Mouse (Mus musculus): ENCODE results near the gene Tll2. TPM values are rescaled to one million over a fixed set of nuclear protein-coding genes. Genes with fewer than 3 reads are reported as not detected.

Tll2 gene
- polyA plus RNA-seq, 1 experiment from 2014 or later: 0.89 TPM

GRCm38 (mm10) chr19:41152016-41152370 lies 54.6 kb downstream of the Tll2 start:
- WGBS: 85% methylated on average over 3 of the region's 3 CpGs
- no peak overlapping the region for H3K4me3 ChIP-seq
- no peaks in the 10 kb centered on the region for H3K36me3 ChIP-seq (ENCODE audit: poor library complexity, severe bottlenecking)
- no peaks in the 10 kb centered on the region for H3K4me1 ChIP-seq
- ATAC-seq: no peak
- no peak overlapping the region for H3K9ac ChIP-seq
- no peak overlapping the region for H3K4me2 ChIP-seq
- H3K27ac ChIP-seq: no peak overlapping the region
- H3K27me3 ChIP-seq: 0 out of 2 replicates have a peak, but pooled peaks cover 3% of the 10 kb centered on the region
- peaks cover 6% of the 10 kb centered on the region for H3K9me3 ChIP-seq (replicated peaks)

GRCm38 (mm10) chr19:41151321-41152015 lies 55.2 kb downstream of the Tll2 start:
- no peak overlapping the region for H3K9ac ChIP-seq
- WGBS: 83% methylated on average over 7 of the region's 7 CpGs
- ATAC-seq: no peak
- peaks cover 6% of the 10 kb centered on the region for H3K9me3 ChIP-seq (replicated peaks)
- no peak overlapping the region for H3K27ac ChIP-seq
- no peaks in the 10 kb centered on the region for H3K36me3 ChIP-seq (ENCODE audit: poor library complexity, severe bottlenecking)
- no peak overlapping the region for H3K4me3 ChIP-seq
- H3K4me2 ChIP-seq: no peak overlapping the region
- H3K27me3 ChIP-seq: 0 out of 2 replicates have a peak, but pooled peaks cover 3% of the 10 kb centered on the region
- H3K4me1 ChIP-seq: no peaks in the 10 kb centered on the region

GRCm38 (mm10) chr19:41140961-41141360 lies 65.7 kb downstream of the Tll2 start:
- ATAC-seq: no peak
- 86% methylated on average over 8 of the region's 8 CpGs for WGBS
- H3K36me3 ChIP-seq (ENCODE audit: poor library complexity, severe bottlenecking): no peaks in the 10 kb centered on the region
- no peak overlapping the region for H3K4me3 ChIP-seq
- no peaks in the 10 kb centered on the region for H3K9me3 ChIP-seq (replicated peaks)
- 0 out of 2 replicates have a peak, but pooled peaks cover 5% of the 10 kb centered on the region for H3K27me3 ChIP-seq
- no peak overlapping the region for H3K27ac ChIP-seq
- H3K9ac ChIP-seq: no peak overlapping the region
- no peaks in the 10 kb centered on the region for H3K4me1 ChIP-seq
- H3K4me2 ChIP-seq: no peak overlapping the region

- WGBS: 58% methylated on average over 4 of the region's 4 CpGs
- Histone ChIP-seq H3K4me1 (no peaks in the 10 kb centered on the region), H3K27me3 (0 out of 2 replicates have a peak, but pooled peaks cover 5% of the 10 kb centered on the region), H3K4me2 (no peak overlapping the region), H3K4me3 (no peak overlapping the region), H3K9me3 (replicated peaks) (no peaks in the 10 kb centered on the region), H3K27ac (no peak overlapping the region), H3K36me3 (ENCODE audit: poor library complexity, severe bottlenecking) (no peaks in the 10 kb centered on the region), H3K9ac (no peak overlapping the region)
- no peak for ATAC-seq
These were observed 67.0 kb downstream of the Tll2 start for GRCm38 (mm10) chr19:41139629-41140028.

GRCm38 (mm10) chr19:41123009-41123408 lies 83.6 kb downstream of the Tll2 start:
- H3K9me3 ChIP-seq (replicated peaks): no peaks in the 10 kb centered on the region
- no peak overlapping the region for H3K9ac ChIP-seq
- 0 out of 2 replicates have a peak, but pooled peaks cover 5% of the 10 kb centered on the region for H3K27me3 ChIP-seq
- no peaks in the 10 kb centered on the region for H3K36me3 ChIP-seq (ENCODE audit: poor library complexity, severe bottlenecking)
- H3K4me1 ChIP-seq: 0 out of 2 replicates have a peak, but pooled peaks cover 3% of the 10 kb centered on the region
- no peak overlapping the region for H3K4me3 ChIP-seq
- H3K4me2 ChIP-seq: no peak overlapping the region
- ATAC-seq: no peak
- 18% methylated on average over 3 of the region's 3 CpGs for WGBS
- H3K27ac ChIP-seq: no peak overlapping the region

GRCm38 (mm10) chr19:41119924-41120323 lies 86.7 kb downstream of the Tll2 start:
- Histone ChIP-seq H3K36me3 (ENCODE audit: poor library complexity, severe bottlenecking) (no peaks in the 10 kb centered on the region), H3K4me1 (peaks cover 10% of the 10 kb centered on the region), H3K27ac (no peak overlapping the region), H3K4me2 (no peak overlapping the region), H3K9me3 (replicated peaks) (no peaks in the 10 kb centered on the region), H3K4me3 (no peak overlapping the region), H3K27me3 (0 out of 2 replicates have a peak, but pooled peaks cover 8% of the 10 kb centered on the region), H3K9ac (no peak overlapping the region)
- no peak for ATAC-seq
- WGBS: 82% methylated on average over 13 of the region's 13 CpGs

- H3K36me3 ChIP-seq (ENCODE audit: poor library complexity, severe bottlenecking): no peaks in the 10 kb centered on the region
- H3K27me3 ChIP-seq: 0 out of 2 replicates have a peak, but pooled peaks cover 8% of the 10 kb centered on the region
- ATAC-seq: no peak
- WGBS: 74% methylated on average over 6 of the region's 6 CpGs
- no peak overlapping the region for H3K4me3 ChIP-seq
- no peaks in the 10 kb centered on the region for H3K9me3 ChIP-seq (replicated peaks)
- peaks cover 24% of the 10 kb centered on the region for H3K4me1 ChIP-seq
- H3K4me2 ChIP-seq: no peak overlapping the region
- no peak overlapping the region for H3K9ac ChIP-seq
- H3K27ac ChIP-seq: no peak overlapping the region
These were observed 88.3 kb downstream of the Tll2 start for GRCm38 (mm10) chr19:41118346-41118745.

- Histone ChIP-seq H3K4me2 (no peak overlapping the region), H3K4me1 (peaks cover 31% of the 10 kb centered on the region), H3K4me3 (no peak overlapping the region), H3K27ac (no peak overlapping the region), H3K27me3 (0 out of 2 replicates have a peak, but pooled peaks cover 8% of the 10 kb centered on the region), H3K36me3 (ENCODE audit: poor library complexity, severe bottlenecking) (no peaks in the 10 kb centered on the region), H3K9me3 (replicated peaks) (no peaks in the 10 kb centered on the region), H3K9ac (no peak overlapping the region)
- 71% methylated on average over 4 of the region's 4 CpGs for WGBS
- ATAC-seq: no peak; the same call in 1 of the 2 replicates
These were observed 89.3 kb downstream of the Tll2 start for GRCm38 (mm10) chr19:41117334-41117733.

GRCm38 (mm10) chr19:41114611-41115010 lies 92.0 kb downstream of the Tll2 start:
- Histone ChIP-seq H3K4me2 (peak overlapping the region; percentile 33; the same call in 1 of the 2 replicates), H3K4me1 (peaks cover 42% of the 10 kb centered on the region), H3K9me3 (replicated peaks) (no peaks in the 10 kb centered on the region), H3K27ac (peak overlapping the region; percentile 36; the same call in 1 of the 2 replicates), H3K27me3 (peaks cover 21% of the 10 kb centered on the region; the same call in 1 of the 2 replicates), H3K36me3 (ENCODE audit: poor library complexity, severe bottlenecking) (no peaks in the 10 kb centered on the region), H3K4me3 (no peak overlapping the region), H3K9ac (no peak overlapping the region)
- ATAC-seq: peak; percentile 65
- WGBS: under 1% methylated on average over 5 of the region's 5 CpGs

- Histone ChIP-seq H3K4me2 (peak overlapping the region; percentile 33; the same call in 1 of the 2 replicates), H3K36me3 (ENCODE audit: poor library complexity, severe bottlenecking) (no peaks in the 10 kb centered on the region), H3K9me3 (replicated peaks) (no peaks in the 10 kb centered on the region), H3K4me3 (no peak overlapping the region), H3K4me1 (peaks cover 48% of the 10 kb centered on the region), H3K27ac (peak overlapping the region; percentile 36; the same call in 1 of the 2 replicates), H3K27me3 (peaks cover 20% of the 10 kb centered on the region; the same call in 1 of the 2 replicates), H3K9ac (no peak overlapping the region)
- peak; percentile 54; the same call in 1 of the 2 replicates for ATAC-seq
- WGBS: 26% methylated on average over 17 of the region's 17 CpGs
These were observed 92.6 kb downstream of the Tll2 start for GRCm38 (mm10) chr19:41113911-41114531.

- no peaks in the 10 kb centered on the region for H3K9me3 ChIP-seq (replicated peaks)
- H3K4me2 ChIP-seq: no peak overlapping the region
- no peaks in the 10 kb centered on the region for H3K36me3 ChIP-seq (ENCODE audit: poor library complexity, severe bottlenecking)
- peaks cover 16% of the 10 kb centered on the region; the same call in 1 of the 2 replicates for H3K27me3 ChIP-seq
- no peak for ATAC-seq
- H3K9ac ChIP-seq: no peak overlapping the region
- no peak overlapping the region for H3K27ac ChIP-seq
- H3K4me3 ChIP-seq: no peak overlapping the region
- 33% methylated on average over 6 of the region's 6 CpGs for WGBS
- H3K4me1 ChIP-seq: peaks cover 53% of the 10 kb centered on the region
These were observed 94.0 kb downstream of the Tll2 start for GRCm38 (mm10) chr19:41112609-41113008.

- Histone ChIP-seq H3K9me3 (replicated peaks) (no peaks in the 10 kb centered on the region), H3K4me2 (no peak overlapping the region), H3K4me3 (no peak overlapping the region), H3K9ac (no peak overlapping the region), H3K27me3 (peaks cover 35% of the 10 kb centered on the region), H3K36me3 (ENCODE audit: poor library complexity, severe bottlenecking) (no peaks in the 10 kb centered on the region), H3K4me1 (peaks cover 47% of the 10 kb centered on the region), H3K27ac (no peak overlapping the region)
- ATAC-seq: no peak
- WGBS: 35% methylated on average over 5 of the region's 5 CpGs
These were observed 96.6 kb downstream of the Tll2 start for GRCm38 (mm10) chr19:41109991-41110390.

All from forebrain, embryonic 13.5 days (tissue).